Mouse (Mus musculus) limb, embryonic 14.5 days (tissue): Measurements from ENCODE around the gene Tspan13. TPM values are rescaled to one million over a fixed set of nuclear protein-coding genes. Genes with fewer than 3 reads are reported as not detected.

ENCODE experiments used
- ATAC-seq: fragments of 200-750 bp; cut with Nextera tagmentation; 2 replicates; pipeline ENCODE4 v1.8.0; 2017; ENCODE audit warnings: low read depth, moderate number of reproducible peaks, moderate TSS enrichment; ENCODE audit not compliant: low FRiP score
- DNase-seq: peaks from one replicate; pipeline ENCODE4 v3.0.0-alpha.2; 2015; ENCODE audit warnings: low spot score
- H3K27ac ChIP-seq: fragments of 300-500 bp; sonication (generic); replicated peaks from 2 replicates; pipeline ENCODE4 v1.5.1; 2014; ENCODE audit warnings: low read depth, mild to moderate bottlenecking, low read length, moderate library complexity, mixed read lengths
- H3K27me3 ChIP-seq: fragments of 300-500 bp; sonication (generic); 2 replicates; pipeline ENCODE4 v1.6.1; 2014; ENCODE audit warnings: low read length, mixed read lengths; ENCODE audit not compliant: control insufficient read depth, insufficient read depth
- H3K36me3 ChIP-seq: fragments of 300-500 bp; sonication (generic); 2 replicates; pipeline ENCODE4 v1.6.1; 2014; ENCODE audit warnings: mild to moderate bottlenecking, low read length, moderate library complexity, mixed read lengths; ENCODE audit not compliant: control insufficient read depth, insufficient read depth
- H3K4me1 ChIP-seq: fragments of 300-500 bp; sonication (generic); 2 replicates; pipeline ENCODE4 v1.6.1; 2014; ENCODE audit warnings: antibody characterized with exemption, low read length, mixed read lengths; ENCODE audit not compliant: control insufficient read depth, insufficient read depth
- H3K4me2 ChIP-seq: fragments of 300-500 bp; sonication (generic); replicated peaks from 2 replicates; pipeline ENCODE4 v1.6.1; 2014; ENCODE audit warnings: low read depth, mild to moderate bottlenecking, low read length, moderate library complexity; ENCODE audit not compliant: severe bottlenecking
- H3K4me3 ChIP-seq: fragments of 300-500 bp; sonication (generic); replicated peaks from 2 replicates; pipeline ENCODE4 v1.5.1; 2014; ENCODE audit warnings: low read length
- H3K9ac ChIP-seq: fragments of 300-500 bp; sonication (generic); 2 replicates; pipeline ENCODE4 v1.6.1; 2014; ENCODE audit warnings: mild to moderate bottlenecking, low read depth, low read length, moderate library complexity; ENCODE audit not compliant: severe bottlenecking
- H3K9me3 ChIP-seq: fragments of 300-500 bp; sonication (generic); 2 replicates; pipeline ENCODE4 v1.6.1; 2016; ENCODE audit warnings: low read length; ENCODE audit not compliant: control insufficient read depth
- POLR2A ChIP-seq: fragments of 200-500 bp; IDR thresholded peaks from 2 replicates; pipeline ENCODE4 v1.8.0; 2012; ENCODE audit warnings: inconsistent platforms, mild to moderate bottlenecking, moderate library complexity, borderline replicate concordance; ENCODE audit not compliant: insufficient read depth, insufficient read length; ENCODE audit errors: extremely low read depth
- WGBS: fragments of 180-500 bp; shearing (Covaris S2); extraction: QIAGEN DNeasy Blood & Tissue Kit; methylation state at CpG from one replicate; pipeline ENCODE4 v1.1.7; 2014; 5-methylcytosine and 5-hydroxymethylcytosine counted together
- polyA plus RNA-seq, 2 experiments: library from polyadenylated mRNA; depleted of rRNA in 1 of 2; stranded (reverse) in 1 of 2; unstranded in 1 of 2; fragments of >200 nt; fragmentation: Nextera tagmentation in 1 of 2; extraction: Ambion mirVana in 1 of 2; gene quantifications; 2 replicates each; pipeline versions ENCODE4 v1.2.1 to v1.2.3; 2012 to 2014

The Tspan13 gene
- polyA plus RNA-seq, 2 experiments: 38.3 to 40.4 TPM

- TF ChIP-seq POLR2A: no peak
- no peaks in the 10 kb centered on the region for H3K9me3 ChIP-seq
- H3K4me1 ChIP-seq: peaks cover 10% of the 10 kb centered on the region
- no peak for ATAC-seq
- H3K36me3 ChIP-seq: no peaks in the 10 kb centered on the region
- no peak overlapping the region for H3K4me3 ChIP-seq
- no peak overlapping the region for H3K4me2 ChIP-seq
- 43% methylated on average over 9 of the region's 9 CpGs for WGBS
- peak; percentile 9 for DNase-seq
- H3K9ac ChIP-seq: no peak overlapping the region
- H3K27me3 ChIP-seq: no peaks in the 10 kb centered on the region
- H3K27ac ChIP-seq: no peak overlapping the region
Observed at GRCm38 (mm10) chr12:35983472-35983871, 58.8 kb downstream of the Tspan13 start.

GRCm38 (mm10) chr12:35981732-35982360 is 60.5 kb downstream of the Tspan13 start:
- Histone ChIP-seq H3K9me3 (no peaks in the 10 kb centered on the region), H3K4me2 (no peak overlapping the region), H3K36me3 (no peaks in the 10 kb centered on the region), H3K9ac (no peak overlapping the region), H3K4me1 (peaks cover 10% of the 10 kb centered on the region), H3K27me3 (no peaks in the 10 kb centered on the region), H3K27ac (no peak overlapping the region), H3K4me3 (no peak overlapping the region)
- WGBS: 69% methylated on average over 6 of the region's 6 CpGs
- peak; percentile 11 for DNase-seq
- no peak for ATAC-seq
- no peak for TF ChIP-seq POLR2A

- Histone ChIP-seq H3K27ac (no peak overlapping the region), H3K27me3 (no peaks in the 10 kb centered on the region), H3K36me3 (no peaks in the 10 kb centered on the region), H3K9me3 (no peaks in the 10 kb centered on the region), H3K4me3 (no peak overlapping the region), H3K4me2 (no peak overlapping the region), H3K4me1 (peaks cover 10% of the 10 kb centered on the region), H3K9ac (no peak overlapping the region)
- 76% methylated on average over 5 of the region's 5 CpGs for WGBS
- TF ChIP-seq POLR2A: no peak
- ATAC-seq (no peak), DNase-seq (no peak)
Observed at GRCm38 (mm10) chr12:35979625-35980024, 62.7 kb downstream of the Tspan13 start.

- WGBS: 26% methylated on average over 6 of the region's 6 CpGs
- DNase-seq: no peak
- no peak overlapping the region for H3K9ac ChIP-seq
Observed at GRCm38 (mm10) chr12:35977633-35978246, 64.6 kb downstream of the Tspan13 start.

GRCm38 (mm10) chr12:35975898-35976297 is 66.4 kb downstream of the Tspan13 start:
- 71% methylated on average over 3 of the region's 3 CpGs for WGBS
- H3K27ac ChIP-seq: no peak overlapping the region
- no peak for ATAC-seq

More at GRCm38 (mm10) chr12:35977633-35978246, 64.6 kb downstream of the Tspan13 start:
- Histone ChIP-seq H3K9me3 (no peaks in the 10 kb centered on the region), H3K4me2 (no peak overlapping the region), H3K27ac (no peak overlapping the region), H3K4me1 (0 out of 2 replicates have a peak, but pooled peaks cover 2% of the 10 kb centered on the region), H3K36me3 (no peaks in the 10 kb centered on the region), H3K27me3 (no peaks in the 10 kb centered on the region), H3K4me3 (no peak overlapping the region)
- ATAC-seq: no peak
- TF ChIP-seq POLR2A: no peak

More at GRCm38 (mm10) chr12:35975898-35976297, 66.4 kb downstream of the Tspan13 start:
- Histone ChIP-seq H3K36me3 (no peaks in the 10 kb centered on the region), H3K4me2 (no peak overlapping the region), H3K9me3 (no peaks in the 10 kb centered on the region), H3K4me1 (no peaks in the 10 kb centered on the region), H3K9ac (no peak overlapping the region), H3K4me3 (no peak overlapping the region), H3K27me3 (no peaks in the 10 kb centered on the region)
- no peak for DNase-seq
- TF ChIP-seq POLR2A: no peak
